Mouse (Mus musculus) MEL (cell line): ENCODE measurements around the gene Kitl. TPM values are rescaled to one million over a fixed set of nuclear protein-coding genes. Genes with fewer than 3 reads are reported as not detected.

Experiments
- DNase-seq: peaks from one replicate; pipeline ENCODE4 v3.0.0; 2011; ENCODE audit warnings: low read depth, low spot score
- H3K27ac ChIP-seq: 2 replicates; pipeline ENCODE4 v1.5.1; 2012; ENCODE audit warnings: low read depth, mild to moderate bottlenecking, control low read depth, low read length, moderate library complexity; ENCODE audit not compliant: control insufficient read depth
- H3K27me3 ChIP-seq, 2 experiments: fragments of 150-350 bp in 1 of 2; sonication (generic) in 1 of 2; 2 replicates each; pipeline ENCODE4 v1.6.1; 2012; ENCODE audit warnings: low read length in 2 of 2, mild to moderate bottlenecking in 2 of 2, improper control_type of control experiment in 1 of 2, moderate library complexity in 1 of 2; ENCODE audit not compliant: insufficient read depth in 2 of 2, control insufficient read depth in 1 of 2
- H3K36me3 ChIP-seq, 2 experiments: 2 replicates each; pipeline ENCODE4 v1.6.1; 2012 to 2014; ENCODE audit warnings: low read length in 2 of 2, improper control_type of control experiment in 1 of 2, inconsistent platforms in 1 of 2, mild to moderate bottlenecking in 1 of 2; ENCODE audit not compliant: insufficient read depth in 2 of 2, control insufficient read depth in 1 of 2
- H3K4me1 ChIP-seq, 2 experiments: fragments of 150-350 bp in 1 of 2; sonication (generic) in 1 of 2; 2 replicates each; pipeline ENCODE4 v1.6.1; 2012; ENCODE audit warnings: low read length in 2 of 2, improper control_type of control experiment in 1 of 2, mild to moderate bottlenecking in 1 of 2; ENCODE audit not compliant: insufficient read depth in 2 of 2, control insufficient read depth in 1 of 2
- H3K4me3 ChIP-seq, 2 experiments: fragments of 150-350 bp in 1 of 2; sonication (generic) in 1 of 2; 2 replicates each; pipeline ENCODE4 v1.5.1; 2012; ENCODE audit warnings: low read depth in 2 of 2, low read length in 2 of 2, mild to moderate bottlenecking in 2 of 2, moderate library complexity in 2 of 2, control low read depth in 1 of 2, improper control_type of control experiment in 1 of 2; ENCODE audit not compliant: control insufficient read depth in 1 of 2, insufficient read depth in 1 of 2
- H3K79me2 ChIP-seq: 2 replicates; pipeline ENCODE4 v1.6.1; 2012; ENCODE audit warnings: mild to moderate bottlenecking, low read length, moderate library complexity; ENCODE audit not compliant: control insufficient read depth, poor library complexity, insufficient read depth
- H3K9ac ChIP-seq: 2 replicates; pipeline ENCODE4 v1.6.1; 2012; ENCODE audit warnings: low read depth, mild to moderate bottlenecking, control low read depth, low read length, moderate library complexity; ENCODE audit not compliant: control insufficient read depth, poor library complexity, severe bottlenecking
- H3K9me3 ChIP-seq: fragments of 150-350 bp; sonication (generic); replicated peaks from 2 replicates; pipeline ENCODE4 v1.6.1; 2012; ENCODE audit warnings: mild to moderate bottlenecking, low read length, improper control_type of control experiment, moderate library complexity; ENCODE audit not compliant: insufficient read depth
- BHLHE40 ChIP-seq: IDR thresholded peaks from 2 replicates; pipeline ENCODE4 v1.6.1; 2012; ENCODE audit warnings: low read depth, mild to moderate bottlenecking, inconsistent platforms, low read length, improper control_type of control experiment, borderline replicate concordance
- ELF1 ChIP-seq: IDR thresholded peaks from 2 replicates; pipeline ENCODE4 v1.6.1; 2014; ENCODE audit warnings: low read depth, mild to moderate bottlenecking, inconsistent platforms, low read length, improper control_type of control experiment, moderate library complexity
- EP300 ChIP-seq, 2 experiments: IDR thresholded peaks; 2 replicates each; pipeline ENCODE4 v1.6.1; 2011; ENCODE audit warnings: improper control_type of control experiment in 2 of 2, low read length in 2 of 2, low read depth in 1 of 2, mild to moderate bottlenecking in 1 of 2
- GABPA ChIP-seq: IDR thresholded peaks from 2 replicates; pipeline ENCODE4 v1.6.1; 2012; ENCODE audit warnings: low read depth, mild to moderate bottlenecking, inconsistent platforms, low read length, improper control_type of control experiment, moderate library complexity
- GATA1 ChIP-seq: IDR thresholded peaks from 2 replicates; pipeline ENCODE4 v1.6.1; 2011; ENCODE audit warnings: low read depth, low read length, improper control_type of control experiment
- KAT2A ChIP-seq: conservative IDR thresholded peaks from 2 replicates; pipeline ENCODE4 v1.6.1; 2012; ENCODE audit warnings: low read depth, low read length, improper control_type of control experiment, inconsistent platforms
- MAFK ChIP-seq: IDR thresholded peaks from 2 replicates; pipeline ENCODE4 v1.6.1; 2011; ENCODE audit warnings: low read depth, mild to moderate bottlenecking, low read length, improper control_type of control experiment, borderline replicate concordance
- MAX ChIP-seq: IDR thresholded peaks from 2 replicates; pipeline ENCODE4 v1.6.1; 2011; ENCODE audit warnings: low read length, improper control_type of control experiment
- MYB ChIP-seq: IDR thresholded peaks from 2 replicates; pipeline ENCODE4 v1.6.1; 2011; ENCODE audit warnings: mild to moderate bottlenecking, low read depth, low read length, improper control_type of control experiment
- MYC ChIP-seq: IDR thresholded peaks from 2 replicates; pipeline ENCODE4 v1.6.1; 2011; ENCODE audit warnings: low read depth, mild to moderate bottlenecking, low read length, improper control_type of control experiment, moderate library complexity
- NELFE ChIP-seq: IDR thresholded peaks from 2 replicates; pipeline ENCODE4 v1.6.1; 2011; ENCODE audit warnings: low read depth, low read length, improper control_type of control experiment
- POLR2AphosphoS2 ChIP-seq: IDR thresholded peaks from 2 replicates; pipeline ENCODE4 v1.6.1; 2011; ENCODE audit warnings: low read length, improper control_type of control experiment
- POLR2AphosphoS5 ChIP-seq: IDR thresholded peaks from 2 replicates; pipeline ENCODE4 v1.6.1; 2012; ENCODE audit warnings: low read depth, borderline replicate concordance, mild to moderate bottlenecking, inconsistent platforms, low read length, moderate library complexity, mixed read lengths
- RAD21 ChIP-seq: IDR thresholded peaks from 2 replicates; pipeline ENCODE4 v1.6.1; 2011; ENCODE audit warnings: mild to moderate bottlenecking, low read depth, low read length, improper control_type of control experiment
- RCOR1 ChIP-seq: IDR thresholded peaks from 2 replicates; pipeline ENCODE4 v1.6.1; 2012; ENCODE audit warnings: low read depth, mild to moderate bottlenecking, inconsistent platforms, low read length, improper control_type of control experiment
- SIN3A ChIP-seq: IDR thresholded peaks from 2 replicates; pipeline ENCODE4 v1.6.1; 2012; ENCODE audit warnings: low read length, improper control_type of control experiment, inconsistent platforms
- SMC3 ChIP-seq: IDR thresholded peaks from 2 replicates; pipeline ENCODE4 v1.6.1; 2011; ENCODE audit warnings: low read depth, low read length, improper control_type of control experiment
- TBP ChIP-seq: IDR thresholded peaks from 2 replicates; pipeline ENCODE4 v1.8.0; 2011; ENCODE audit warnings: low read depth, low read length, improper control_type of control experiment
- UBTF ChIP-seq: IDR thresholded peaks from 2 replicates; pipeline ENCODE4 v1.6.1; 2012; ENCODE audit warnings: low read depth, mild to moderate bottlenecking, inconsistent platforms, low read length, improper control_type of control experiment, moderate library complexity, borderline replicate concordance; ENCODE audit not compliant: insufficient read depth
- USF1 ChIP-seq: IDR thresholded peaks from 2 replicates; pipeline ENCODE4 v1.6.1; 2014; ENCODE audit warnings: low read depth, mild to moderate bottlenecking, inconsistent platforms, low read length, improper control_type of control experiment, moderate library complexity
- ZC3H11A ChIP-seq: IDR thresholded peaks from 2 replicates; pipeline ENCODE4 v1.6.1; 2012; ENCODE audit warnings: low read depth, mild to moderate bottlenecking, inconsistent platforms, low read length, improper control_type of control experiment
- ZMIZ1 ChIP-seq: IDR thresholded peaks from 2 replicates; pipeline ENCODE4 v1.6.1; 2012; ENCODE audit warnings: low read depth, mild to moderate bottlenecking, inconsistent platforms, low read length, improper control_type of control experiment, moderate library complexity
- ZNF384 ChIP-seq: IDR thresholded peaks from 2 replicates; pipeline ENCODE4 v1.6.1; 2012; ENCODE audit warnings: low read depth, mild to moderate bottlenecking, inconsistent platforms, low read length, improper control_type of control experiment
- polyA plus RNA-seq, 2 experiments: library from polyadenylated mRNA; stranded (reverse) in 1 of 2; unstranded in 1 of 2; fragments of >175 nt in 1 of 2; fragments of >200 nt in 1 of 2; gene quantifications; 2 replicates each; pipeline versions ENCODE4 v1.2.1 to v1.2.4; 2012; ENCODE audit warnings: low replicate concordance in 2 of 2, low read depth in 1 of 2; ENCODE audit not compliant: insufficient read length in 2 of 2, insufficient read depth in 1 of 2, missing spikeins in 1 of 2
- total RNA-seq: library from RNA; depleted of rRNA; stranded (reverse); fragments of 300-350 nt; gene quantifications from 2 replicates; pipeline ENCODE4 v1.2.3, GENCODE M21; 2012

Kitl gene
- total and polyA plus RNA-seq, 3 experiments: not detected

DNA sequence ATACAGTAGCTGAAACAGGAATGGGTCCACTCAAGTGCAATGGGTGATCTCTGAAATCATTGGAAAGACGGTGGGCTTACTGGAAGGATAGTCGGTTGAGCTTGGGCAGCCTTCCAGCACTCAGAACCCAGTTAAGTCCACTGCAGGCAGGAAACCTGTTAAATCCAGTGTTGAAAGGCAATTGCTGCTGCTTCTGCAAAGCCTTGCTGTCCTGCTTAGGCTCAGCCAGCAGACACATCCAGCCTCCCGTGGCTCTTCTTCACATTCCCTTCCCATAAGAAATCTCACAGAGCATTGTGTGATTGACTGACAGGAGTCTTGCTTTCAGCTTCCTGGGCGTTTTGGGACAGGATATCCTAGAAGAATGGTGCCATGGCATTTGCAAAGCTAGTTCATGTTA, 20.6 kb downstream of the Kitl start:
- H3K9me3 ChIP-seq: no peaks in the 10 kb centered on the region
- H3K27ac ChIP-seq: no peak overlapping the region
- no peaks in the 10 kb centered on the region for H3K27me3 ChIP-seq
- H3K4me3 ChIP-seq: no peak overlapping the region
- H3K36me3 ChIP-seq: no peaks in the 10 kb centered on the region
- no peak for DNase-seq
- TF ChIP-seq TBP (no peak), RAD21 (no peak), NELFE (no peak)
- no peak overlapping the region for H3K9ac ChIP-seq
- H3K79me2 ChIP-seq: no peaks in the 10 kb centered on the region
- H3K4me1 ChIP-seq: no peaks in the 10 kb centered on the region

GRCm38 (mm10) chr10:100038342-100038898, 23.0 kb downstream of the Kitl start:
- Histone ChIP-seq H3K4me1 (no peaks in the 10 kb centered on the region), H3K9me3 (no peaks in the 10 kb centered on the region)
- TF ChIP-seq MYC: no peak
- TF ChIP-seq MAFK: no peak
- no peak for TF ChIP-seq BHLHE40
- TF ChIP-seq GATA1: no peak
- TF ChIP-seq USF1: no peak
- TF ChIP-seq EP300 (IDR thresholded peaks at IDR 0.05; ENCODE audit: low read depth in 1 of 2, low read length in 2 of 2): no peak
- no peak for TF ChIP-seq SMC3
- no peak for TF ChIP-seq RCOR1
- TF ChIP-seq POLR2AphosphoS5: no peak
- TF ChIP-seq POLR2AphosphoS2: no peak
- TF ChIP-seq KAT2A: no peak

DNA sequence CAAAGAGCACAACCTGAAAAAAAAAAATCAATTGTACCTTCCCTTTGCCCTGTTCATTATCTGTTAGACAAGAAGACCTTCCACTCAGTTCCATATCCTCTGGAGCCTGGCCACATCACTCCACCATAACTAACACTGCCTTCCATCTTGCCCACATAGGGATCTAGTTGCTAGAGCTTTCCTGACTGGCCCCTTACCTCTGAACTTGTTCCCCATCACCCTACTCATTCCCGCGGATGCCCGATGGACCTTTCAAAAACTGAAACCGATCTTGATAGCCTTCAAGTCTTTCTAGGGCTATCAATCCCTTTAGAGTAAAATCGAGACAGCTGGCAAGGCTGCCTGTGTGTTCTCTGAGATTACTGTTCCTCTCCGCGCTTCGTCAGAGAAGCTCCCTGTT, 23.6 kb downstream of the Kitl start:
- TF ChIP-seq GABPA (no peak), POLR2AphosphoS5 (no peak), ZC3H11A (no peak), TBP (no peak), ELF1 (no peak), ZMIZ1 (no peak), ZNF384 (no peak), RAD21 (no peak), NELFE (no peak), MYB (no peak), MAX (no peak), UBTF (no peak), KAT2A (no peak), SIN3A (no peak)
- TF ChIP-seq, all 39 proteins: peak for 0
- Histone ChIP-seq H3K4me3 (no peak overlapping the region), H3K9me3 (no peaks in the 10 kb centered on the region), H3K27ac (no peak overlapping the region), H3K27me3 (no peaks in the 10 kb centered on the region), H3K36me3 (no peaks in the 10 kb centered on the region), H3K4me1 (no peaks in the 10 kb centered on the region), H3K9ac (no peak overlapping the region), H3K79me2 (no peaks in the 10 kb centered on the region)
- DNase-seq: no peak

More at GRCm38 (mm10) chr10:100038342-100038898, 23.0 kb downstream of the Kitl start:
- no peaks in the 10 kb centered on the region for H3K79me2 ChIP-seq
- no peak for DNase-seq
- no peak overlapping the region for H3K4me3 ChIP-seq
- no peak overlapping the region for H3K9ac ChIP-seq
- no peaks in the 10 kb centered on the region for H3K36me3 ChIP-seq
- no peak overlapping the region for H3K27ac ChIP-seq
- H3K27me3 ChIP-seq: no peaks in the 10 kb centered on the region
